Mouse (Mus musculus): Measurements from ENCODE around the gene Ptpn13. TPM values are rescaled to one million over a fixed set of nuclear protein-coding genes. Genes with fewer than 3 reads are reported as not detected.
A peak's percentile ranks its signal among the peaks of the same experiment; 100 is the strongest.

The Ptpn13 gene
- total and polyA plus RNA-seq, 3 experiments = 15.1 to 43.6 (median 15.5) TPM

DNA sequence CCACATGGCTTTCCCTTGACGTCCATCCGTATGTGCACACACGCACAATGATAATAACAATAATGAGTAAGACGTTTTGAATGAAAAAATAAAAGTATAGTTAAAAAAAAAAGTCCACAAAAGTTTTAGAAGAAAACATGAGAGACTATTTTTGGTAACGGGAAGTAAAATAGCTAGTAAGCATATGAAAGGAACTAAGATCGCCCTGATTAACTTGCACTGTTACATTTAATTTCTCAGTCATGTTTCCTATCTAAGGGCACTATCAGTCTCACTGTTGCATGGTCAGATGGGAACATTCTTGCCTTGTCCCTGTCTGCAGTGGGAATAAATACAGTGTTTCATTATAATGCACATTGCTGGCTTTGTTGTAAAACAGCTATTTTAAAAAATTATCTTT lies 2.4 kb upstream of the Ptpn13 start (continued):
- TF ChIP-seq POLR2AphosphoS2 (IDR thresholded peaks at IDR 0.05; ENCODE audit: low read length) (no peak), GABPA (IDR thresholded peaks at IDR 0.05; ENCODE audit: low read depth, low read length) (peak; percentile 41; the same call in 1 of the 2 replicates)

DNA sequence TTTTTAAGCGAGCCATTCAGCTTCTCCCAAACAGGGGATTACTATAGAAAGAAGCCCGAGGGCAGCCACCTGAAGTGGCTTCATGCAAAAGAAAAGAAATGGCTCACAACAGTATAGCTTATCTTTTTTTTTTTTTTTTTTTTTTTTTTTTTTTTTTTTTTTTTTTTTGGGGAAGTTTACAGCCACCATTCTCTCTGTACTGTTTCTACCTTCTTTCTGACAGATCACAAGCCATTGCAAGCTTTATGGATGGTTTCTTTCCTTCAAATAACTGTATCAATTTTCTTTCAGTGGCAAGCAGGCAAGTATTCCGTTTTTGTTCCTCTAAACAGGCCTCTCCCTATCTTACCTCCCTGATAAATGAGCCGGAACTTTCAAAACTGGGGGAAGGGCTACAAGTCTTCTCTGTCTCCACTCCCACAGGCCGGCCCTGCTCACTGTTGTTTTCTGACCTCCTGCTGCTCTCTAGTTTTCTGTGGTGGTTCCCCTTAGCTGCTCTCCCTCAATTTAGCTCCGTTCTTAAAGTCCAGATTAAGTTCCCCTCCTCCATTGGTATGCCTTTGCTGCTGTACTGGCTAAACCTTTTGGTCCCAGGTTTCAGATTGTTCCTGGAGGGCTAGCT lies 1.6 kb upstream of the Ptpn13 start:
- Histone ChIP-seq H3K36me3 (ENCODE audit: control insufficient read depth in 1 of 2, insufficient read depth in 2 of 2, low read length in 2 of 2) (peaks cover 0 to 28% of the 10 kb centered on the region in 2 experiments; a peak in 2 of 4 replicates), H3K9me3 (replicated peaks; ENCODE audit: insufficient read depth, low read length) (no peaks in the 10 kb centered on the region), H3K4me3 (ENCODE audit: control insufficient read depth in 1 of 2, insufficient read depth in 1 of 2, low read depth in 2 of 2, low read length in 2 of 2) (peak overlapping the region; percentile 59 to 73), H3K9ac (ENCODE audit: control insufficient read depth, low read depth, low read length, poor library complexity, severe bottlenecking) (peak overlapping the region; percentile 63), H3K79me2 (ENCODE audit: control insufficient read depth, insufficient read depth, low read length, poor library complexity) (peaks cover 3% of the 10 kb centered on the region; the same call in 1 of the 2 replicates), H3K27me3 (ENCODE audit: control insufficient read depth in 1 of 2, insufficient read depth in 2 of 2, low read length in 2 of 2) (no peaks in the 10 kb centered on the region), H3K4me1 (ENCODE audit: control insufficient read depth in 1 of 2, insufficient read depth in 2 of 2, low read length in 2 of 2) (peaks cover 20% of the 10 kb centered on the region in 2 experiments), H3K27ac (ENCODE audit: control insufficient read depth, low read depth, low read length) (peak overlapping the region; percentile 85)
- peak; percentile 89 for DNase-seq (ENCODE audit: low read depth, low spot score)
- TF ChIP-seq MEF2A (IDR thresholded peaks at IDR 0.05; ENCODE audit: extremely low read depth, insufficient replicate concordance, low read depth, low read length, poor library complexity, severe bottlenecking) (0 out of 2 replicates have a peak, but pooled peaks have one; percentile 46), ZKSCAN1 (IDR thresholded peaks at IDR 0.05; ENCODE audit: low read depth, low read length) (no peak), CTCF (IDR thresholded peaks at IDR 0.05 in 2 of 3, conservative IDR thresholded peaks at IDR 0.05 in 1 of 3; ENCODE audit: control insufficient read depth in 1 of 3, insufficient read depth in 1 of 3, low read depth in 2 of 3, low read length in 3 of 3, poor library complexity in 1 of 3, severe bottlenecking in 1 of 3) (no peak), TCF12 (IDR thresholded peaks at IDR 0.05; ENCODE audit: low read depth, low read length) (0 out of 2 replicates have a peak, but pooled peaks have one; percentile 54), CHD2 (IDR thresholded peaks at IDR 0.05; ENCODE audit: low read length) (peak; percentile 61), ETS1 (IDR thresholded peaks at IDR 0.05; ENCODE audit: low read depth, low read length) (peak; percentile 82), HCFC1 (IDR thresholded peaks at IDR 0.05; ENCODE audit: low read depth, low read length) (peak; percentile 66), BHLHE40 (IDR thresholded peaks at IDR 0.05; ENCODE audit: borderline replicate concordance, low read depth, low read length) (0 out of 2 replicates have a peak, but pooled peaks have one; percentile 50), ZMIZ1 (IDR thresholded peaks at IDR 0.05; ENCODE audit: low read depth, low read length) (peak; percentile 44; the same call in 1 of the 2 replicates), POLR2AphosphoS5 (IDR thresholded peaks at IDR 0.05; ENCODE audit: borderline replicate concordance, low read depth, low read length) (no peak), MYB (IDR thresholded peaks at IDR 0.05; ENCODE audit: low read depth, low read length) (peak; percentile 71), TBP (IDR thresholded peaks at IDR 0.05; ENCODE audit: low read depth, low read length) (peak; percentile 52; the same call in 1 of the 2 replicates), MAZ (IDR thresholded peaks at IDR 0.05; ENCODE audit: low read depth, low read length) (peak; percentile 72; the same call in 1 of the 2 replicates), ZNF384 (IDR thresholded peaks at IDR 0.05; ENCODE audit: low read depth, low read length) (peak; percentile 93), GATA1 (IDR thresholded peaks at IDR 0.05; ENCODE audit: low read depth, low read length) (peak; percentile 78; the same call in 1 of the 2 replicates), MAX (IDR thresholded peaks at IDR 0.05; ENCODE audit: low read length) (no peak; the same call in 1 of the 2 replicates), SMC3 (IDR thresholded peaks at IDR 0.05; ENCODE audit: low read depth, low read length) (0 out of 2 replicates have a peak, but pooled peaks have one; percentile 6), KAT2A (conservative IDR thresholded peaks at IDR 0.05; ENCODE audit: low read depth, low read length) (no peak; the same call in 1 of the 2 replicates), USF2 (IDR thresholded peaks at IDR 0.05; ENCODE audit: borderline replicate concordance in 1 of 2, insufficient read depth in 1 of 2, low read depth in 1 of 2, low read length in 2 of 2) (no peak), POLR2A (IDR thresholded peaks at IDR 0.05; ENCODE audit: control insufficient read depth in 1 of 2, insufficient read depth in 1 of 2, low read depth in 1 of 2, low read length in 2 of 2, poor library complexity in 1 of 2) (no peak), GABPA (IDR thresholded peaks at IDR 0.05; ENCODE audit: low read depth, low read length) (no peak), EP300 (IDR thresholded peaks at IDR 0.05; ENCODE audit: low read depth in 1 of 2, low read length in 2 of 2) (peak; percentile 72 to 84), ELF1 (IDR thresholded peaks at IDR 0.05; ENCODE audit: low read depth, low read length) (0 out of 2 replicates have a peak, but pooled peaks have one; percentile 41), CHD1 (IDR thresholded peaks at IDR 0.05; ENCODE audit: low read depth, low read length) (0 out of 2 replicates have a peak, but pooled peaks have one; percentile 52), SIN3A (IDR thresholded peaks at IDR 0.05; ENCODE audit: low read length) (peak; percentile 88), UBTF (IDR thresholded peaks at IDR 0.05; ENCODE audit: borderline replicate concordance, insufficient read depth, low read depth, low read length) (no peak), MYC (IDR thresholded peaks at IDR 0.05; ENCODE audit: low read depth, low read length) (peak; percentile 13; the same call in 1 of the 2 replicates), ZC3H11A (IDR thresholded peaks at IDR 0.05; ENCODE audit: low read depth, low read length) (no peak), POLR2AphosphoS2 (IDR thresholded peaks at IDR 0.05; ENCODE audit: low read length) (no peak), USF1 (IDR thresholded peaks at IDR 0.05; ENCODE audit: low read depth, low read length) (no peak), RCOR1 (IDR thresholded peaks at IDR 0.05; ENCODE audit: low read depth, low read length) (peak; percentile 39; the same call in 1 of the 2 replicates), JUND (IDR thresholded peaks at IDR 0.05; ENCODE audit: low read depth, low read length) (no peak)

Measured in MEL (cell line).